In genomic region chr11:33220763-33221162, GRCm38 (mm10) we compare ENCODE assay signal across 23 mouse cellular contexts. TPM values are rescaled to one million over a fixed set of nuclear protein-coding genes. Genes with fewer than 3 reads are reported as not detected.
DNase-seq lines count a peak whose midpoint lies in the region; ATAC-seq lines count a peak whose summit lies in the region.
"Had no signal": no experiment of that assay in that cellular context is flagged by ENCODE, and none has a peak within 500 bp of the region (broad histone marks: within the 10 kb centered on the region; RNA-seq: fewer than 3 reads in every experiment).

No protein-coding gene starts in this region.

- no peak overlapping the region for H3K4me2 ChIP-seq in embryonic facial prominence, embryonic 14.5 days (ENCODE audit: low read depth, low read length)
- H3K4me2 ChIP-seq in hindbrain, embryonic 13.5 days: no peak overlapping the region
- H3K4me2 ChIP-seq in neural tube, embryonic 13.5 days: no peak overlapping the region
- H3K4me2 ChIP-seq: forebrain, embryonic 15.5 days had no signal

- peaks cover 14% of the 10 kb centered on the region for H3K4me1 ChIP-seq in embryonic facial prominence, embryonic 14.5 days (ENCODE audit: control insufficient read depth, insufficient read depth, low read length)
- peaks cover 23% of the 10 kb centered on the region for H3K4me1 ChIP-seq in embryonic facial prominence, embryonic 10.5 days
- peaks cover 40% of the 10 kb centered on the region for H3K4me1 ChIP-seq in hindbrain, embryonic 13.5 days (replicated peaks)
- peaks cover 20% of the 10 kb centered on the region for H3K4me1 ChIP-seq in hindbrain, embryonic 10.5 days (replicated peaks)
- H3K4me1 ChIP-seq in neural tube, embryonic 13.5 days (replicated peaks): peaks cover 47% of the 10 kb centered on the region

- H3K27ac ChIP-seq in embryonic facial prominence, embryonic 14.5 days (replicated peaks; ENCODE audit: low read depth, low read length): no peak overlapping the region
- no peak overlapping the region for H3K27ac ChIP-seq in embryonic facial prominence, embryonic 10.5 days (replicated peaks)
- H3K27ac ChIP-seq in hindbrain, embryonic 13.5 days: 0 out of 2 replicates have a peak overlapping the region, but pooled peaks have one; percentile 12
- no peak overlapping the region for H3K27ac ChIP-seq in hindbrain, embryonic 10.5 days
- peak overlapping the region; percentile 25; the same call in 1 of the 2 replicates for H3K27ac ChIP-seq in neural tube, embryonic 13.5 days (replicated peaks)
- H3K27ac ChIP-seq: forebrain, embryonic 15.5 days had no signal

- H3K9ac ChIP-seq in embryonic facial prominence, embryonic 14.5 days (ENCODE audit: low read depth, low read length): no peak overlapping the region
- no peak overlapping the region for H3K9ac ChIP-seq in hindbrain, embryonic 13.5 days
- no peak overlapping the region for H3K9ac ChIP-seq in neural tube, embryonic 13.5 days
- H3K9ac ChIP-seq: forebrain, embryonic 15.5 days had no signal

- 52% methylated on average over 7 of the region's 7 CpGs for WGBS in embryonic facial prominence, embryonic 14.5 days
- WGBS in embryonic facial prominence, embryonic 10.5 days: 82% methylated on average over 7 of the region's 7 CpGs
- WGBS in hindbrain, embryonic 13.5 days: 72% methylated on average over 7 of the region's 7 CpGs
- 89% methylated on average over 7 of the region's 7 CpGs for WGBS in hindbrain, embryonic 10.5 days
- 78% methylated on average over 7 of the region's 7 CpGs for WGBS in neural tube, embryonic 13.5 days

- no peaks in the 10 kb centered on the region for H3K9me3 ChIP-seq in embryonic facial prominence, embryonic 14.5 days (ENCODE audit: control insufficient read depth, low read length)
- no peaks in the 10 kb centered on the region for H3K9me3 ChIP-seq in embryonic facial prominence, embryonic 10.5 days
- no peaks in the 10 kb centered on the region for H3K9me3 ChIP-seq in hindbrain, embryonic 13.5 days
- H3K9me3 ChIP-seq in hindbrain, embryonic 10.5 days: no peaks in the 10 kb centered on the region
- H3K9me3 ChIP-seq in neural tube, embryonic 13.5 days: no peaks in the 10 kb centered on the region
- H3K9me3 ChIP-seq: forebrain, embryonic 15.5 days; G1E had no signal

- no peak overlapping the region for H3K4me3 ChIP-seq in embryonic facial prominence, embryonic 14.5 days (ENCODE audit: low read depth, low read length)
- no peak overlapping the region for H3K4me3 ChIP-seq in embryonic facial prominence, embryonic 10.5 days
- no peak overlapping the region for H3K4me3 ChIP-seq in hindbrain, embryonic 13.5 days
- H3K4me3 ChIP-seq in hindbrain, embryonic 10.5 days: no peak overlapping the region
- no peak overlapping the region for H3K4me3 ChIP-seq in neural tube, embryonic 13.5 days
- H3K4me3 ChIP-seq: forebrain, embryonic 15.5 days had no signal

- peak; percentile 39 for DNase-seq in embryonic facial prominence, embryonic 14.5 days (ENCODE audit: low spot score)
- no peak for DNase-seq in embryonic facial prominence, embryonic 10.5 days (ENCODE audit: low spot score)
- no peak for DNase-seq in hindbrain, embryonic 10.5 days (ENCODE audit: low spot score)
- no peak for DNase-seq in neural tube, embryonic 10.5 days (ENCODE audit: extremely low spot score, low spot score)
- no peak for DNase-seq in right cerebral cortex, postnatal 10 days (ENCODE audit: low spot score in 2 of 2)
- DNase-seq: adrenal gland, postnatal 10 days; B cell, adult 2 months; cerebellum, adult 2 months; cerebellum, postnatal 10 days; gastrocnemius, postnatal 36 days; heart, adult 11 months; heart, postnatal 10 days; kidney, adult 11 months had no signal

- H3K27me3 ChIP-seq in embryonic facial prominence, embryonic 14.5 days (replicated peaks; ENCODE audit: control insufficient read depth, insufficient read depth, low read length): no peaks in the 10 kb centered on the region
- no peaks in the 10 kb centered on the region for H3K27me3 ChIP-seq in embryonic facial prominence, embryonic 10.5 days (replicated peaks; ENCODE audit: low read depth, poor library complexity, severe bottlenecking)
- H3K27me3 ChIP-seq in hindbrain, embryonic 13.5 days: no peaks in the 10 kb centered on the region; the same call in 1 of the 2 replicates
- no peaks in the 10 kb centered on the region for H3K27me3 ChIP-seq in hindbrain, embryonic 10.5 days (ENCODE audit: insufficient read depth, poor library complexity, severe bottlenecking)
- no peaks in the 10 kb centered on the region for H3K27me3 ChIP-seq in neural tube, embryonic 13.5 days
- H3K27me3 ChIP-seq: forebrain, embryonic 15.5 days had no signal

- H3K36me3 ChIP-seq in embryonic facial prominence, embryonic 14.5 days (ENCODE audit: control insufficient read depth, insufficient read depth, low read length): no peaks in the 10 kb centered on the region
- H3K36me3 ChIP-seq in embryonic facial prominence, embryonic 10.5 days (replicated peaks): no peaks in the 10 kb centered on the region
- H3K36me3 ChIP-seq in hindbrain, embryonic 13.5 days: no peaks in the 10 kb centered on the region
- no peaks in the 10 kb centered on the region for H3K36me3 ChIP-seq in hindbrain, embryonic 10.5 days
- H3K36me3 ChIP-seq in neural tube, embryonic 13.5 days: no peaks in the 10 kb centered on the region
- H3K36me3 ChIP-seq: forebrain, embryonic 15.5 days; G1E had no signal

- ATAC-seq in embryonic facial prominence, embryonic 14.5 days (ENCODE audit: low read depth): no peak
- no peak for ATAC-seq in hindbrain, embryonic 13.5 days (ENCODE audit: low FRiP score)
- ATAC-seq in neural tube, embryonic 13.5 days (ENCODE audit: low read depth): no peak
- ATAC-seq: CD4-positive, CD25-positive, alpha-beta regulatory T cell, adult 4 months; forebrain, embryonic 15.5 days had no signal

RNA-seq across cellular contexts. Expression of gene Tlx3, which starts 17.4 kb away (rescaled TPM):
- 1.8 and 1.9 TPM in 2 replicates for polyA plus RNA-seq in embryonic facial prominence, embryonic 14.5 days (2014; fragmentation: Nextera tagmentation; extraction: Ambion mirVana)
- polyA plus RNA-seq in embryonic facial prominence, embryonic 10.5 days (2016; fragmentation: Nextera tagmentation; extraction: Ambion mirVana): 5.0 TPM in 2 replicates
- polyA plus RNA-seq in hindbrain, embryonic 13.5 days (2015; fragmentation: Nextera tagmentation; extraction: Ambion mirVana): 20.2 and 29.0 TPM in 2 replicates
- polyA plus RNA-seq in hindbrain, embryonic 10.5 days (2016; fragmentation: Nextera tagmentation; extraction: Ambion mirVana): 11.9 and 17.9 TPM in 2 replicates
- 53.2 and 55.7 TPM in 2 replicates for polyA plus RNA-seq in neural tube, embryonic 13.5 days (2015; fragmentation: Nextera tagmentation; extraction: Ambion mirVana)
- polyA plus RNA-seq: CD4-positive, CD25-positive, alpha-beta regulatory T cell, adult 4 months; forebrain, embryonic 11.5 days had no signal

RNA-seq across cellular contexts. Expression of gene Gm12117, which starts 55.8 kb away (rescaled TPM):
- polyA plus RNA-seq in embryonic facial prominence, embryonic 14.5 days (2014; fragmentation: Nextera tagmentation; extraction: Ambion mirVana): not detected in 2 replicates
- polyA plus RNA-seq in embryonic facial prominence, embryonic 10.5 days (2016; fragmentation: Nextera tagmentation; extraction: Ambion mirVana): 0.39 TPM in 1 of 2 replicates, not detected in the other
- polyA plus RNA-seq in hindbrain, embryonic 13.5 days (2015; fragmentation: Nextera tagmentation; extraction: Ambion mirVana): not detected in 2 replicates
- not detected in 2 replicates for polyA plus RNA-seq in hindbrain, embryonic 10.5 days (2016; fragmentation: Nextera tagmentation; extraction: Ambion mirVana)
- not detected in 2 replicates for polyA plus RNA-seq in neural tube, embryonic 13.5 days (2015; fragmentation: Nextera tagmentation; extraction: Ambion mirVana)
- polyA plus RNA-seq: CD4-positive, CD25-positive, alpha-beta regulatory T cell, adult 4 months; embryonic facial prominence, embryonic 11.5 days; forebrain, embryonic 11.5 days; forebrain, embryonic 15.5 days; G1E; heart, embryonic 14.5 days; hindbrain, embryonic 16.5 days; intestine, embryonic 14.5 days had no signal

RNA-seq across cellular contexts. Expression of gene Npm1, which starts 57.8 kb away (rescaled TPM):
- 1,018 and 1,100 TPM in 2 replicates for polyA plus RNA-seq in embryonic facial prominence, embryonic 14.5 days (2014; fragmentation: Nextera tagmentation; extraction: Ambion mirVana)
- polyA plus RNA-seq in embryonic facial prominence, embryonic 10.5 days (2016; fragmentation: Nextera tagmentation; extraction: Ambion mirVana): 1,564 and 1,604 TPM in 2 replicates
- polyA plus RNA-seq in hindbrain, embryonic 13.5 days (2015; fragmentation: Nextera tagmentation; extraction: Ambion mirVana): 542 and 556 TPM in 2 replicates
- 691 and 1,253 TPM in 2 replicates for polyA plus RNA-seq in hindbrain, embryonic 10.5 days (2016; fragmentation: Nextera tagmentation; extraction: Ambion mirVana)
- 495 and 526 TPM in 2 replicates for polyA plus RNA-seq in neural tube, embryonic 13.5 days (2015; fragmentation: Nextera tagmentation; extraction: Ambion mirVana)

Comparison
In these comparisons a context has a peak if more than half of its experiments do, and no peak if none do; other contexts are left out.
1. H3K27ac ChIP-seq: peak in hindbrain, embryonic 13.5 days (single experiment) and neural tube, embryonic 13.5 days (single experiment); none in embryonic facial prominence, embryonic 14.5 days (single experiment), embryonic facial prominence, embryonic 10.5 days (single experiment) and hindbrain, embryonic 10.5 days (single experiment).